Mouse (Mus musculus) heart, embryonic 11.5 days (tissue): Measurements from ENCODE around the gene Znrd1. TPM values are rescaled to one million over a fixed set of nuclear protein-coding genes. Genes with fewer than 3 reads are reported as not detected.

ENCODE experiments used
- polyA plus RNA-seq: library from polyadenylated mRNA; unstranded; fragments of >200 nt; fragmentation: Nextera tagmentation; extraction: Ambion mirVana; gene quantifications from 2 replicates; pipeline ENCODE4 v1.2.1, GENCODE M21; 2014

Gene Znrd1
- polyA plus RNA-seq, 1 experiment from 2014 or later, result 44.1 TPM

Other genes with a start within 250 kb of the Znrd1 start
- not detected in 2 replicates for gene H2-M10.5, start 185.6 kb downstream of the Znrd1 start, polyA plus RNA-seq
- gene H2-M10.6, start 146.4 kb downstream of the Znrd1 start, polyA plus RNA-seq, result not detected in 2 replicates
- 21.4 and 21.9 TPM in 2 replicates for gene Trim26, start 121.4 kb downstream of the Znrd1 start, polyA plus RNA-seq
- 0.31 and 0.39 TPM in 2 replicates for gene Trim15, start 91.3 kb downstream of the Znrd1 start, polyA plus RNA-seq
- 28.7 and 32.3 TPM in 2 replicates for gene Trim10, start 89.0 kb downstream of the Znrd1 start, polyA plus RNA-seq
- gene Trim40, start 68.4 kb downstream of the Znrd1 start, polyA plus RNA-seq, result not detected in 2 replicates
- not detected in 2 replicates for gene Trim31, start 60.4 kb downstream of the Znrd1 start, polyA plus RNA-seq
- 0.10 and 0.17 TPM in 2 replicates for gene Rnf39, start 15.6 kb downstream of the Znrd1 start, polyA plus RNA-seq
- 97.4 and 105 TPM in 2 replicates for gene Ppp1r11, start 6.8 kb downstream of the Znrd1 start, polyA plus RNA-seq
- 7.9 and 8.6 TPM in 2 replicates for gene Znrd1as, start within 50 bp of the Znrd1 start, polyA plus RNA-seq
- not detected in 2 replicates for gene 2410137M14Rik, start 22.7 kb upstream of the Znrd1 start, polyA plus RNA-seq
- 0.24 and 0.49 TPM in 2 replicates for gene H2-M5, start 31.0 kb upstream of the Znrd1 start, polyA plus RNA-seq
- gene Zfp57, start 42.6 kb upstream of the Znrd1 start, polyA plus RNA-seq, result 66.7 and 70.1 TPM in 2 replicates
- 0.25 TPM in 1 of 2 replicates, not detected in the other for gene Mog, start 64.8 kb upstream of the Znrd1 start, polyA plus RNA-seq
- 4.4 and 6.0 TPM in 2 replicates for gene Gabbr1, start 87.4 kb upstream of the Znrd1 start, polyA plus RNA-seq
- gene Olfr90, start 129.9 kb upstream of the Znrd1 start, polyA plus RNA-seq, result not detected in 2 replicates
- not detected in 2 replicates for gene Olfr91, start 139.7 kb upstream of the Znrd1 start, polyA plus RNA-seq
- gene Olfr92, start 161.5 kb upstream of the Znrd1 start, polyA plus RNA-seq, result not detected in 2 replicates
- gene Olfr93, start 202.9 kb upstream of the Znrd1 start, polyA plus RNA-seq, result not detected in 2 replicates
- not detected in 2 replicates for gene Ubd, start 235.3 kb upstream of the Znrd1 start, polyA plus RNA-seq
- gene Olfr94, start 242.4 kb upstream of the Znrd1 start, polyA plus RNA-seq, result not detected in 2 replicates